Mouse (Mus musculus) thymus, adult 2 months (tissue): ENCODE results near the gene Gm12184. TPM values are rescaled to one million over a fixed set of nuclear protein-coding genes. Genes with fewer than 3 reads are reported as not detected.

Experiments
- DNase-seq: peaks from one replicate; pipeline ENCODE4 v3.0.0; 2021
- H3K27ac ChIP-seq: fragments of 200-500 bp; 2 replicates; pipeline ENCODE4 v1.5.1; 2012; ENCODE audit warnings: low read length, control low read depth; ENCODE audit not compliant: control insufficient read depth, insufficient read depth
- H3K27me3 ChIP-seq: fragments of 200-500 bp; 2 replicates; pipeline ENCODE4 v1.6.1; 2012; ENCODE audit warnings: mild to moderate bottlenecking, low read length, moderate library complexity, mixed read lengths; ENCODE audit not compliant: control insufficient read depth, insufficient read depth
- H3K36me3 ChIP-seq: fragments of 200-500 bp; 2 replicates; pipeline ENCODE4 v1.6.1; 2012; ENCODE audit warnings: mild to moderate bottlenecking, low read length, moderate library complexity; ENCODE audit not compliant: control insufficient read depth, insufficient read depth
- H3K4me1 ChIP-seq: fragments of 200-500 bp; replicated peaks from 2 replicates; pipeline ENCODE4 v1.6.1; 2012; ENCODE audit warnings: low read length; ENCODE audit not compliant: control insufficient read depth, insufficient read depth
- H3K4me3 ChIP-seq: fragments of 200-500 bp; 2 replicates; pipeline ENCODE4 v1.5.1; 2012; ENCODE audit warnings: mild to moderate bottlenecking, low read length, control low read depth, moderate library complexity; ENCODE audit not compliant: control insufficient read depth, insufficient read depth
- CTCF ChIP-seq: fragments of 200-500 bp; IDR thresholded peaks from 2 replicates; pipeline ENCODE4 v1.5.1; 2012; ENCODE audit warnings: mild to moderate bottlenecking, control low read depth, low read length, moderate library complexity, borderline replicate concordance; ENCODE audit not compliant: control insufficient read depth, poor library complexity, insufficient read depth; ENCODE audit errors: extremely low read depth
- POLR2A ChIP-seq: fragments of 200-500 bp; IDR thresholded peaks from 2 replicates; pipeline ENCODE4 v1.6.1; 2012; ENCODE audit warnings: mild to moderate bottlenecking, low read length, control low read depth, moderate library complexity; ENCODE audit not compliant: control insufficient read depth, poor library complexity, insufficient read depth; ENCODE audit errors: extremely low read depth
- WGBS: fragments of 180-500 bp; shearing (Covaris S2); methylation state at CpG from one replicate; pipeline ENCODE4 v1.1.7; 2018; 5-methylcytosine and 5-hydroxymethylcytosine counted together
- polyA plus RNA-seq: library from polyadenylated mRNA; depleted of rRNA; stranded (reverse); fragments of >200 nt; gene quantifications from 2 replicates; pipeline ENCODE4 v1.2.3, GENCODE M21; 2012

The Gm12184 gene
- polyA plus RNA-seq, 1 experiment: 8.1 TPM

DNA sequence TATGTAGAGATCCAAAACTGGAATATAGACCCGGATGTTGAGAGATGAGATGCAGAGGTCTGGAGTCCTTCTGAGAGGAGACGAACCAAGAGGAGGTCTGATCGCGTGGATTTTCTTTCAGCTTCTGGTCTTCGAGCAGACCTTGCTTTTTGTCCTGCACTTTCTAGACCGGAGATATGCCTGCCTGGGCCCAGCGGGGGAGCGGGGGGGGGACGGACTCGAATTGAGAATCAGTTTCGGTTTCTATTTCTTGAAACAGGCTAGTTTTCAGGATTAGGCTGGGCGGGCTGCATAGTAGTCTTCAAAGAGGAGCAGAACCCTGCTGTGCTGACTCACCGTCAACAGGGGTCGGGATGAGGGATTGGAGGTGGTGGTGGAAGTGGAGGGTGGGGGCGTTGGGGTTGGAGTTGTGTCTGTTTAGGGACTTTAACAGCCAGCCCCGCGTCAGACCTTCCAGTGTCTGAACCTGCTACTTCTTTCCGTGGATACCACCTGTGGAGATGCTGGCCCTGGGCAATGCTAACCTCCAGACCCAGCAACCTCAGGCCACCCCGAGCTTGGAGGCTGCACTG is 44.8 kb upstream of the Gm12184 start, which contains the start of gene Irgm1:
Gene Irgm1 (minus strand): TSS at position 483 of the 572 bp plus-strand sequence.
- TF ChIP-seq POLR2A (no peak), CTCF (no peak)
- DNase-seq: peak; percentile 77
- Histone ChIP-seq H3K4me3 (peak within 1 kb of the TSS; percentile 98), H3K27ac (peak within 1 kb of the TSS; percentile 97), H3K36me3 (peaks cover 5% of the 10 kb centered on the region; the same call in 1 of the 2 replicates), H3K4me1 (peaks cover 18% of the 10 kb centered on the region), H3K27me3 (no peaks in the 10 kb centered on the region)
- WGBS: under 1% methylated on average over 19 of the region's 19 CpGs

- no peak for TF ChIP-seq CTCF
- no peak for TF ChIP-seq POLR2A
- H3K4me3 ChIP-seq: peak overlapping the region; percentile 98
- DNase-seq: no peak
- no peaks in the 10 kb centered on the region for H3K27me3 ChIP-seq
- H3K4me1 ChIP-seq: peaks cover 18% of the 10 kb centered on the region
- H3K36me3 ChIP-seq: peaks cover 10% of the 10 kb centered on the region
- H3K27ac ChIP-seq: peak overlapping the region; percentile 97
- WGBS: under 1% methylated on average over 7 of the region's 7 CpGs
Observed at GRCm38 (mm10) chr11:48870781-48871180, 44.3 kb upstream of the Gm12184 start.

DNA sequence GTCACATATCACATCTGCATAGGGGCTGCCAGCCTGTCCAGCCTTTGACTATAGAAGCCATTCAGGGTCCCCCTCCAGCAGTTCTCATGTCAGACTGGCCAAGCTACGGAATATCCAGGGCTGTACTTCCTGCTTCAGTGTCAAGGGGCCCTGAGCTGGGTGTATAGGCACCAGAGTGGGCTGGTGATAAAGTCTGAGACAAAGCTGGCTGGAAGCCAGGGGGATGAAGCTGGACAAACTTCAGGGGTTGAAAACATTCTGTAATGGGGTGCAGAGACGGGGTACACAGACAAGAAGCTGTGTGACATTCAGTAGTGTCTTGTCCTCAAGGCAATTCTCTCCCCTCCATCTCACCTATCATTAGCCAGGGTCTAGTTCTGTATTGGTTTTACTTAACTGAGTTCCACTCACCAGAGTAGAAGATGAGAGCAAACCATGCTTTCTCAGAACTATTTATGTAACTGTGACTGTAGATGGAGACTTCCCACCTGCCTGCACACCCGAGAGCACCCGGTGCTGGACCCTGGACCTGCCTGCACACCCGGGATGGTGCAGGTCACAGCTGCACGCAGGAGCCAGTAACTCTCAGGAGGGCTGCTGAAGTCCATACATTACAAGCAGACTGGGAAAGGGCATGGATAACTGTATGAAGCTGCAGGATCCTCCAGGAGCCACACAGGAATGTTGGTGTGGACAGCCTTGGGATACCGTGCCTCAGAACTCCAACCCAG is 43.1 kb upstream of the Gm12184 start:
- H3K27ac ChIP-seq: peak overlapping the region; percentile 9
- H3K27me3 ChIP-seq: no peaks in the 10 kb centered on the region
- peaks cover 16% of the 10 kb centered on the region for H3K4me1 ChIP-seq
- peak; percentile 26 for DNase-seq
- H3K4me3 ChIP-seq: peak overlapping the region; percentile 45
- TF ChIP-seq CTCF (no peak), POLR2A (no peak)
- peaks cover 16% of the 10 kb centered on the region for H3K36me3 ChIP-seq
- 4% methylated on average over 7 of the region's 7 CpGs for WGBS

GRCm38 (mm10) chr11:48866481-48866880 is 40.0 kb upstream of the Gm12184 start:
- Histone ChIP-seq H3K4me3 (no peak overlapping the region), H3K36me3 (peaks cover 16% of the 10 kb centered on the region)
- 96% methylated on average over 9 of the region's 9 CpGs for WGBS

GRCm38 (mm10) chr11:48863808-48864207 is 37.4 kb upstream of the Gm12184 start:
- H3K27me3 ChIP-seq: no peaks in the 10 kb centered on the region
- no peak for DNase-seq
- H3K36me3 ChIP-seq: peaks cover 16% of the 10 kb centered on the region
- H3K4me1 ChIP-seq: peaks cover 4% of the 10 kb centered on the region
- TF ChIP-seq POLR2A (no peak), CTCF (no peak)
- 63% methylated on average over 3 of the region's 3 CpGs for WGBS
- H3K27ac ChIP-seq: no peak overlapping the region
- no peak overlapping the region for H3K4me3 ChIP-seq

More at GRCm38 (mm10) chr11:48866481-48866880, 40.0 kb upstream of the Gm12184 start:
- DNase-seq: no peak
- no peak for TF ChIP-seq CTCF
- no peak for TF ChIP-seq POLR2A
- H3K4me1 ChIP-seq: peaks cover 12% of the 10 kb centered on the region
- no peak overlapping the region for H3K27ac ChIP-seq
- H3K27me3 ChIP-seq: no peaks in the 10 kb centered on the region

GRCm38 (mm10) chr11:48862784-48863319 is 36.4 kb upstream of the Gm12184 start:
- TF ChIP-seq POLR2A (no peak), CTCF (no peak)
- no peak for DNase-seq
- H3K27me3 ChIP-seq: no peaks in the 10 kb centered on the region
- 97% methylated on average over 1 of the region's 1 CpGs for WGBS
- peaks cover 16% of the 10 kb centered on the region for H3K36me3 ChIP-seq
- peaks cover 5% of the 10 kb centered on the region for H3K4me1 ChIP-seq
- no peak overlapping the region for H3K4me3 ChIP-seq
- H3K27ac ChIP-seq: no peak overlapping the region
